Mouse (Mus musculus): ENCODE measurements around the gene Gm45717. TPM values are rescaled to one million over a fixed set of nuclear protein-coding genes. Genes with fewer than 3 reads are reported as not detected.

The Gm45717 gene
- 0.72 and 0.97 TPM in 2 replicates for polyA plus RNA-seq (2015; fragmentation: Nextera tagmentation; extraction: Ambion mirVana)

DNA sequence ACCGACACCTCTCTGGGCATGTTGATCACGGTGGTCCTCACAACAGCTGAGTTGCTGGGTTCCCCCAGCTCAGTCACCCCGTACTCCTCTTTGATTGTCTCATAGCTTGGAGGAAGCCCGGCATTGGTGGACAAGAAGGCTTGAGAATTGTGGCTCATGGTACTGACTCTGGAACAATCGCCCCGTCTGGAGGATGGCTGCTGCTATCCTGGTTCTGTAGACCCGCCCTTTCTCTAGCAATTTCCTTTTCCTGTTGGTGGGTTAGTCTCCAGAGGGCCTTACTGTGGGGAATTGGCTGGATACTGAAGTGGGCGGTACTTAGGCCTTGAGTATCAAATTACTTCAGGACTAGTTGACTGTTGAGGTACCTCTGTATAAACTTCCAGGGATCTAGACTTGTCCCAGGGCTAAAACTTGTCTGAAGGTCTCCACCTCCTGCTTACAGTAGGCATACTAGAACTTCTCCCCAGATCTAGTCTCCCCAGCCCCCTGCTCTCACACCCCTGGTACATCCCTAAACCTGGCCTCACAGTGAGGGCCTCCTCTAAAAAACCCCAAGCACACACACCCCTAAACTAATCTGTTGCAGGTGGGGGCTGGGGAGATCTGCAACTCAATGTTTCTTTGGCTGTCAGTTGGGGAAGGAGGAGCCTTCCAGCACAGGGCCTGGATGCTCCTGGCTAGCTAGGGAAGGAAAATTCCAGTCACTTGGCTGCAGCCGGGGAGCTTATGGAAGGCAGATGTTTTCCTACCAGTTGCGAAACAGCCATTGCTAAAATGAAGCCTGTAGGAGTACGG is at the start of gene Gm45717, which contains the start of gene Ifitm2:
TSS of gene Gm45717 (minus strand) at position 180 of the 798 bp plus-strand sequence.
TSS of gene Ifitm2 (minus strand) at position 230 of the 798 bp plus-strand sequence.

DNA sequence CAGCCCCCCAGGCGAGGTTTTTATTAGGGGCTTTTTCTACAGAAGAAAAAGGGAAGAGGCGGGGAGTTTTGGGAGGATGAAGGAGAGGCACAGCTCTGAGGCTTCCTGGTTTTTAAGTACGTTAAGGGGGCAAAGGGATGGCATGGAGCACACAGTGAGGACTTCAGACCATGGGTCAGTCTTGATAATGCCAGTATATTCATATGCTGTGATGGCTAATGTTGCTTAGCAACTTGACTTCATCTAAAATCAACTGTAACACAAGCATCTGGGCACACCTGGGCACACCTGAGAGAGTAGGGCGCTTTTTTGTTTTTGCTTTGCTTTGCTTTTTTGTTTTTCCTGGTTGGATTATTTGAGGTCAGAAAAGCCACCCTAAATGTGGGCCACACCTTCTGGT is 11.2 kb upstream of the Gm45717 start, which contains the start of gene Ifitm1:
TSS of gene Ifitm1 (plus strand) at position 301 of the 400 bp plus-strand sequence.

DNA sequence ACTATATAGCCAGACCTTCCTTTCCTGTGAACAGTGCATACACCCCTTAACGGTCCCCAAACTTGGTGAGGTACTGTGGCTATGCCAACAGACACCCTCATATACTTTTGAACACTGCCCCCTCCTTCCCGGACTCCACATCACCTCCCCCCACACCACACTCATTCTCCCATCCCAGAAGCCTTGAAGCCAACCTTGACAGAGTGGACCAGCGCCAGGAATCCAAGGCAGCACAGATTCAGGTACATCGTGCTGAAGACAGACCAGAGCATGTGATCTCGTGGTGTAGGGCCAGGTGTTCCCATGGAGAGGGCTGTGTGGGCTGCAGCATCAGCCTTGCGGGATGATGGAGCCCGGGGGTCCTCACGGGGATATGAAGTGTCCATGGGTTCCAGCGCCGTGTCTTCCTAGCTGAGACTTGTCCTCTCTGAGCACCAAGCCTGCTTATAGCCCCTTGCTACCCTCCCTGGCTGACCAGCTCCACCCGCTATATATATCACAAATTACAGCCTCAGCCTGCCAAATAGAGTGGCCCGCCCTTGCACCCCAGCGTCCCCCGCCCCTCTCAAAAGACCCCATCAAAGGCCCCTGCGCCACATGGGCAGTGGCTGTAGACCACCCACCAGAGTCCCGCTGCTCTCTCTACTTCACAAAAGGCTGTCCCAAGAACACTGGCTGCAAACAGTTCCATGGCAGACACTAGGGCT is 5.8 kb downstream of the Gm45717 start, which contains the start of gene Ifitm5:
TSS of gene Ifitm5 (minus strand) at position 468 of the 707 bp plus-strand sequence.

DNA sequence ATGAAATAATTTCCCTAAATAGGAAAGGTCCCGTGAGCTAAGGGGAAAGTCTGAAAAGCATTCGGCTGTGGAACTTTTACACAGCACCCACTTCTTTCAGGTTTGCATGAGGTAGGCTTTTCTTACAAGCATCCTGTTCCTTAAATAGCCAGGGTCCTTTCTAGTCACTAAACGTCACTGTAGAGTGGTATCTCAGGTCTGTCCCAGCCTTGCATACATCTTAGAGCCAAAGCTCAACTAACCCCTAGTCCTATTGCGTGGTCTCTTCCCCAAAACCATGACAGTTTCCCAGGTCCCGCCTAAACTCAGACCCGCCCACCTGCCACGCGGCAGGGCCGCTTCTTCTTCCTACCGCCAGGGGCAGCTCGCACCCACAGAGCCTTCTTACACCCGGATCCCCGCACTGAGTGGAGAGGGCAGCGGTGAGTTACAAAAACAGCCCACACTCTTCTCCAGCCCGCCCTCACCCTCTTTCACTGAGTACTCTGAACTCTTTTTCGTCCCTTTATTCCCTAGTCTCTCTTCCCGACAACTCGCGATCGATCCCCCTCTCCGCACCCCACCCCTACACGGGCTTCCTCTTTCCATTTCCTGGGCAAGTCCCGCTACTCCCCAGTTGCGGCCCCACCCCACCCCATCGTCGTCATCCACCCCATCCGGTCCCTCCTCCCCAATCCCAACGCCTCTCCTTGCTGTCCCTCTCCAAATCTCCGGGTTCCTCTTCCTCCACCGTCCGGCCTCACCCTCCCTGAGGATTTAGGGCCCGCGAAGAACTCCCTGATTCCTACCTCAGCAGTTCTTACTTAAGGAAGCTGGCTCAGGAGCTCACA is 14.3 kb downstream of the Gm45717 start, which contains the start of gene Pgghg:
TSS of gene Pgghg (plus strand) at position 170 of the 830 bp plus-strand sequence.

DNA sequence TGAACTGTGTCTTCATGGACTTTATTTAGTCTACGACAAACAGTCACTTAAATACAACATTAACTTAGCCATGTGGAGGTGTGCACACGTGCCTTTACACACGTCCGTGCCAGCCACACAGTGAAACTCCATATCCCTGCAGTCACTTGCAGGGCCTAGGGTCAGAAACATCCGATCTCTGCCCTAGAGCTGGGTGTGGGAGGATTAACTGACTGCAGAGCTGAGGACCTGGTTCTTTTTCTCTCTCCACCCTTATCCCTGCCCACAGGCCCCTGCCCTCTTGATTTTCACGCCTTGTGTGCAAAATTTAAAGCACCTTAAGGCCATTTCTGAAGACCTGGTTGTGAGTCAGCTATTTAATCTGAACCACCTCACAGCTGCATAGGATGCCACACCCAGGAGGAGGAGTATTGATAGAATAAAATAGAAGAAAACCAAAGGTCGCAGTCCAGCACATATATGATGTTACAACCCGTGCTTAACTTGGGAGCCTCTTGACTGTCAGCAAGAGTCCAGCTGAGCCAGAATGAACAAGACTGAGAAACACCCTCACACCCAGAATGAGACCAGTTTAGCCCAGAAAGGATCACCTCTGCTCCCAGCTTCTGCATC is 35.2 kb downstream of the Gm45717 start, which contains the start of gene Nlrp6:
TSS of gene Nlrp6 (plus strand) at position 485 of the 612 bp plus-strand sequence.

DNA sequence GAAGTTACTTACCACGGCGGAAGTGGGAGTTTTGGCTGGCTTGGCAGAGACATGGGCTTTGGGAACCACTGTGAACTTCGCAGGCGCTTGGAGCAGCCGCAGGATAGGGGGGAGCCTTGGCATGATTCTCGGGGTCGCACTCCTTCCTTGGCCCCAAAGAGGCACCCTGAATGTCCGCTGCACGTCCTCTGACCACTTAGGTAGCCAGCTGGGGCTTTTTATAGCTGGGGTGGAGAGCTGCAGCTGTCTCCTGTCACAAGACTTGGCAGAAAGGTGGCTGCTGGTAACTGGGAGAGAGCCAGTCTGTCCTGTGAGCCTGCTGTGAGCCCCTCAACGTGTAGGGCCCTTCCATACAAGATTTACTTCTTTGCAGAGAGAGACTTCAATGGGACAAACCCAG is 55.5 kb downstream of the Gm45717 start, which contains the start of gene Cox8b:
TSS of gene Cox8b (minus strand) at position 227 of the 400 bp plus-strand sequence.

Other genes with a start within 250 kb of the Gm45717 start
- gene Cyp2e1, start 192.2 kb downstream of the Gm45717 start, polyA plus RNA-seq (2015; fragmentation: Nextera tagmentation; extraction: Ambion mirVana), result 12.7 and 27.0 TPM in 2 replicates
- gene Syce1, start 168.1 kb downstream of the Gm45717 start, polyA plus RNA-seq (2015; fragmentation: Nextera tagmentation; extraction: Ambion mirVana), result 0.12 and 0.17 TPM in 2 replicates
- 5.0 and 6.4 TPM in 2 replicates for gene Zfp941, start 133.8 kb downstream of the Gm45717 start, polyA plus RNA-seq (2015; fragmentation: Nextera tagmentation; extraction: Ambion mirVana)
- gene Urah, start 120.9 kb downstream of the Gm45717 start, polyA plus RNA-seq (2015; fragmentation: Nextera tagmentation; extraction: Ambion mirVana), result 7.2 and 14.5 TPM in 2 replicates
- gene Scgb1c1, start 110.4 kb downstream of the Gm45717 start, polyA plus RNA-seq (2015; fragmentation: Nextera tagmentation; extraction: Ambion mirVana), result 0.52 TPM in 1 of 2 replicates, not detected in the other
- gene Odf3, start 108.1 kb downstream of the Gm45717 start, polyA plus RNA-seq (2015; fragmentation: Nextera tagmentation; extraction: Ambion mirVana), result 0.22 and 0.55 TPM in 2 replicates
- gene Gm45785, start 99.6 kb downstream of the Gm45717 start, polyA plus RNA-seq (2015; fragmentation: Nextera tagmentation; extraction: Ambion mirVana), result 0.25 TPM in 1 of 2 replicates, not detected in the other
- gene Ric8a, start 99.0 kb downstream of the Gm45717 start, polyA plus RNA-seq (2015; fragmentation: Nextera tagmentation; extraction: Ambion mirVana), result 62.1 and 64.0 TPM in 2 replicates
- 82.4 and 86.6 TPM in 2 replicates for gene Bet1l, start 98.4 kb downstream of the Gm45717 start, polyA plus RNA-seq (2015; fragmentation: Nextera tagmentation; extraction: Ambion mirVana)
- gene Psmd13, start 74.0 kb downstream of the Gm45717 start, polyA plus RNA-seq (2015; fragmentation: Nextera tagmentation; extraction: Ambion mirVana), result 197 and 202 TPM in 2 replicates
- gene Sirt3, start 73.6 kb downstream of the Gm45717 start, polyA plus RNA-seq (2015; fragmentation: Nextera tagmentation; extraction: Ambion mirVana), result 41.8 and 43.2 TPM in 2 replicates
- 9.3 and 12.2 TPM in 2 replicates for gene Cox8b, start 55.5 kb downstream of the Gm45717 start, polyA plus RNA-seq (2015; fragmentation: Nextera tagmentation; extraction: Ambion mirVana)
- gene Nlrp6, start 35.0 kb downstream of the Gm45717 start, polyA plus RNA-seq (2015; fragmentation: Nextera tagmentation; extraction: Ambion mirVana), result 2.6 and 3.3 TPM in 2 replicates
- 19.7 and 28.7 TPM in 2 replicates for gene Pgghg, start 14.5 kb downstream of the Gm45717 start, polyA plus RNA-seq (2015; fragmentation: Nextera tagmentation; extraction: Ambion mirVana)
- 1.3 and 2.1 TPM in 2 replicates for gene Ifitm5, start 5.6 kb downstream of the Gm45717 start, polyA plus RNA-seq (2015; fragmentation: Nextera tagmentation; extraction: Ambion mirVana)
- 1,477 and 1,600 TPM in 2 replicates for gene Ifitm2, start 50 bp upstream of the Gm45717 start, polyA plus RNA-seq (2015; fragmentation: Nextera tagmentation; extraction: Ambion mirVana)
- 61.4 and 162 TPM in 2 replicates for gene Ifitm1, start 11.3 kb upstream of the Gm45717 start, polyA plus RNA-seq (2015; fragmentation: Nextera tagmentation; extraction: Ambion mirVana)
- 482 and 553 TPM in 2 replicates for gene Ifitm3, start 54.8 kb upstream of the Gm45717 start, polyA plus RNA-seq (2015; fragmentation: Nextera tagmentation; extraction: Ambion mirVana)
- gene Ifitm6, start 62.0 kb upstream of the Gm45717 start, polyA plus RNA-seq (2015; fragmentation: Nextera tagmentation; extraction: Ambion mirVana), result 4.0 and 7.5 TPM in 2 replicates
- gene Gm17387, start 73.2 kb upstream of the Gm45717 start, polyA plus RNA-seq (2015; fragmentation: Nextera tagmentation; extraction: Ambion mirVana), result not detected in 2 replicates
- 5.1 and 7.9 TPM in 2 replicates for gene B4galnt4, start 105.2 kb upstream of the Gm45717 start, polyA plus RNA-seq (2015; fragmentation: Nextera tagmentation; extraction: Ambion mirVana)
- gene Pkp3, start 122.3 kb upstream of the Gm45717 start, polyA plus RNA-seq (2015; fragmentation: Nextera tagmentation; extraction: Ambion mirVana), result 1.1 and 2.5 TPM in 2 replicates
- gene Sigirr, start 144.6 kb upstream of the Gm45717 start, polyA plus RNA-seq (2015; fragmentation: Nextera tagmentation; extraction: Ambion mirVana), result 2.7 and 4.5 TPM in 2 replicates
- 0.66 and 1.0 TPM in 2 replicates for gene Ano9, start 161.9 kb upstream of the Gm45717 start, polyA plus RNA-seq (2015; fragmentation: Nextera tagmentation; extraction: Ambion mirVana)
- gene Ptdss2, start 166.4 kb upstream of the Gm45717 start, polyA plus RNA-seq (2015; fragmentation: Nextera tagmentation; extraction: Ambion mirVana), result 40.8 and 60.7 TPM in 2 replicates
- gene Rnh1, start 216.9 kb upstream of the Gm45717 start, polyA plus RNA-seq (2015; fragmentation: Nextera tagmentation; extraction: Ambion mirVana), result 184 and 236 TPM in 2 replicates
- 75.5 and 78.9 TPM in 2 replicates for gene Hras, start 238.1 kb upstream of the Gm45717 start, polyA plus RNA-seq (2015; fragmentation: Nextera tagmentation; extraction: Ambion mirVana)
- 3.9 and 6.0 TPM in 2 replicates for gene Lrrc56, start 238.2 kb upstream of the Gm45717 start, polyA plus RNA-seq (2015; fragmentation: Nextera tagmentation; extraction: Ambion mirVana)

Measured in adrenal gland, postnatal 0 days (tissue).